Mouse (Mus musculus): ENCODE data around the gene Ttc26.
"Not testable (repeated sequence)": the region's sequence is repeated elsewhere in the genome, so short reads cannot be mapped to it uniquely, and the experiment has no call there.

The Ttc26 gene

DNA sequence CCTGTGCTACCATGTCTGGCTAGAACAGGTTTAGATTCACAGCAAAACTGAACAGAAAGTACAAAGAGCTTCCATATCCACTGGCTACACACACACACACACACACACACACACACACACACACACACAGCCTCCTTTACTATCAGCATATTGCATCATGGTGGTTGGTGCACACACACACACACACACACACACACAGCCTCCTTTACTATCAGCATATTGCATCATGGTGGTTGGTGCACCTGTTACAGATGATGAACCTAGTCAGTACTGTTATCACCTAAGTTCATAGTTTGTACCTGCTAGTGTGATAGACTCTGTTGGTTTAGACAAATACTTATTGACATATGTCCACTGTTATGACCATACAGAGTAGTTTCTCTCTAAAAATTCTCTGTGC is 75.2 kb downstream of the Ttc26 start:
- DNase-seq (ENCODE audit: low read depth, low spot score) = not testable (repeated sequence)

DNA sequence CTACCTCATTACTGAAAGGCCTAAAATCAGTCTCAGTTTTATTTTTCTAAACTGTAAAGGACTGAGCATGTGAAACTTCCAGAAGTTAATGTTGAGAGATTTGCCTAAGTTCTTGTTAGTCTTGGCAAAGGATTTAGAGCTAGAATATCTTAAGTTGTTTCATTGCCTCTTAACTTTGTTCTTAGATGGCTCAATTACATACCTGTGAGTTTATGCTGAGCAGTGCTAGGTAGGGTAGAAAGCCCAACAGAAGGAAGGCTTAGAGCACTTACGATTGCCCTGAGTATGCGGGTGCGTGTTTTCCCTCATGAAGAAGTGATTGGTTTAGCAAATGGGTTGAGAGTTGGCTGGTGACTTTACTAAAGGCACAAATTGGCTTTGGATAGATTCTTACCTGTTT is 76.8 kb downstream of the Ttc26 start:
- no peak for DNase-seq (ENCODE audit: low read depth, low spot score)

DNA sequence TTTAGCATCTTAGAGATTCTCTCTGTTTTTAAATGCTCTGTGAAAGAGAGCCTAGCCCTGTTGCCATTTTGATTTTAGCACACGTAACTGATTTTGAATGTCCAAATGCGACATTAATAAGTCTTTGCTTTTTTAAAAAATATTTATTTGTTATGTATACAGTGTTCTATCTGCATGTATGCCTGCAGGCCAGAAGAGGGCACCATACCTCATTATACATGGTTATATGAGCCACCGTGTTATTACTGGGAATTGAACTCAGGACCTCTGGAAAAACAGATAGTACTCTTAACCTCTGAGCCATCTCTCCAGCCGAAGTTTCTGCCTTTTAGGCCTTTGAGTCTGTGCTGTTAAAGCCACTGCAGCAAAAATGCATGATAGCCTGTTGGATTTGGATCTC is 88.3 kb downstream of the Ttc26 start:
- DNase-seq (ENCODE audit: low read depth, low spot score) = peak; percentile 14
